Mouse (Mus musculus) kidney, adult 10 weeks (tissue): Measurements from ENCODE around the gene Aldob. TPM values are rescaled to one million over a fixed set of nuclear protein-coding genes. Genes with fewer than 3 reads are reported as not detected.

Source experiments
- polyA plus RNA-seq: library from polyadenylated mRNA; stranded (reverse); fragments of 350-450 nt; fragmentation: Illumina TruSeq; extraction: RNeasy Lipid Tissue Mini Kit (QIAGEN cat#74804); gene quantifications from one replicate; pipeline ENCODE4 v1.2.3, GENCODE M21; 2014; ENCODE audit warnings: low read depth, low replicate concordance

Gene Aldob
- 8,084 TPM for polyA plus RNA-seq

GRCm38 (mm10) chr4:49549383-49549782, at the start of gene Aldob:
TSS of gene Aldob (minus strand) at chr4:49549546.

GRCm38 (mm10) chr4:49597183-49598100, 48.1 kb upstream of the Aldob start, which contains the start of gene Tmem246:
TSS of gene Tmem246 (minus strand) at chr4:49597876.

DNA sequence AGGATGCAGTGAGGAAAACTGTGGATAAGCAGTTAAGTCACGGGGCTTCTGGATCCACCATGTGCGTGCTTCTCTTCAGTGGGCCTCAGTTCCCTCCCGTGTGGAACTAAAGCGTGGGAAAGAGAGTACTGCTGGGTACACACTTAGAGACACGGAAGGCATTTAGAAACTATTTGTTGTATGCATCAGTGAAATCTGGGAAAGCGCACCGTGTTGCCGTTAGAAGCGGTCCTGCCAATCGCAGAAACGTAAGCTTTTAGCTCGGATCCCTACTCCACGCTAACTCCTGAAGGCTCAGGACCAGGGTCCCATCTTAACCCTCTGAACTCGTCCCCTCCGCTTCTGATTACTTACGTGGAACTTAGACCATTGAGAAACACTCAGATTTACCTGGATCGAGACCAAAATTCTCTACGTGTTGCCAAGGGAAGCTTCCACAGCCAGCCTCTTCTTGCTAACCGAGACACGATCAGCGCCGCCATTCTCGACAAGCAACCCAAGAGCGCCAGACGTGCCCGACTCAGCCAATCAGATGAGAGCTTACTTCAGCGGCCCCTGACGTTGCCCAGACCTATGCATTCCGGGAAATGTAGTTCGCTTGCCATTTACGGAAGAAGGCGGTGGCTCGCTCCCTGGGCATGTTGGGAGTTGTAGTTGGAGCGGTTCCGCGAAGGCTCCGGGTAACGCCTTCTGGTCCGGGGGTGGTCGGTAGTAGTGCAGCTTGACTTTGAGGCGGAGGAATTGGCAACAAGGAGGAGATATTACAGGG, 28.6 kb downstream of the Aldob start, which contains the start of the genes Mrpl50 and Zfp189:
Gene Mrpl50 (minus strand): TSS at position 522 of the 769 bp plus-strand sequence.
Gene Zfp189 (plus strand): TSS at position 605 of the 769 bp plus-strand sequence.

GRCm38 (mm10) chr4:49506386-49506785, 43.0 kb downstream of the Aldob start, which contains the start of gene Baat:
TSS of gene Baat (minus strand) at chr4:49506557.

Other genes with a start within 250 kb of the Aldob start
- gene Acnat2, start 141.4 kb downstream of the Aldob start, polyA plus RNA-seq, result 174 TPM
- gene Acnat1, start 75.6 kb downstream of the Aldob start, polyA plus RNA-seq, result 96.6 TPM
- 11.2 TPM for gene Baat, start 43.0 kb downstream of the Aldob start, polyA plus RNA-seq
- 242 TPM for gene Mrpl50, start 28.5 kb downstream of the Aldob start, polyA plus RNA-seq
- 23.4 TPM for gene Zfp189, start 28.4 kb downstream of the Aldob start, polyA plus RNA-seq
- 7.1 TPM for gene Tmem246, start 48.3 kb upstream of the Aldob start, polyA plus RNA-seq
- 46.1 TPM for gene Rnf20, start 82.5 kb upstream of the Aldob start, polyA plus RNA-seq
- gene Ppp3r2, start 132.5 kb upstream of the Aldob start, polyA plus RNA-seq, result not detected